In genomic region chr16:86124182-86124581, GRCm38 (mm10) we compare ENCODE assay signal across 23 mouse cellular contexts.
DNase-seq lines count a peak whose midpoint lies in the region; ATAC-seq and TF ChIP-seq lines count a peak whose summit lies in the region.
"Had no signal": no experiment of that assay in that cellular context is flagged by ENCODE, and none has a peak within 500 bp of the region (broad histone marks: within the 10 kb centered on the region; RNA-seq: fewer than 3 reads in every experiment).

No protein-coding gene starts in this region.

- no peak for DNase-seq in heart, embryonic 10.5 days (ENCODE audit: low spot score)
- DNase-seq in CH12.LX (ENCODE audit: extremely low read depth) = peak; percentile 90
- DNase-seq: adrenal gland, adult 8-10 months; adrenal gland, postnatal 14 days; adrenal gland, postnatal 36 days; cerebellum, adult 11-12 months; cerebellum, adult 2 months; cerebellum, adult 9-10 months; cerebellum, postnatal 10 days; cerebellum, postnatal 25 days had no signal

- peak overlapping the region; percentile 36; the same call in 1 of the 2 replicates for H3K27ac ChIP-seq in heart, embryonic 15.5 days
- no peak overlapping the region for H3K27ac ChIP-seq in heart, embryonic 10.5 days
- H3K27ac ChIP-seq in CH12.LX (ENCODE audit: insufficient read depth, low read depth) = no peak overlapping the region
- peak overlapping the region; percentile 97 for H3K27ac ChIP-seq in embryonic fibroblast, embryonic 13.5 days (ENCODE audit: insufficient read depth, low read length)
- H3K27ac ChIP-seq: embryonic facial prominence, embryonic 10.5 days; embryonic facial prominence, embryonic 12.5 days; forebrain, embryonic 10.5 days; forebrain, embryonic 12.5 days had no signal

- no peak for TF ChIP-seq CTCF in CH12.LX (conservative IDR thresholded peaks at IDR 0.05 in 1 of 2, IDR thresholded peaks at IDR 0.05 in 1 of 2; ENCODE audit: low read depth in 2 of 2, low read length in 2 of 2)
- no peak for TF ChIP-seq CTCF in embryonic fibroblast, embryonic 13.5 days (IDR thresholded peaks at IDR 0.05; ENCODE audit: borderline replicate concordance, insufficient read depth, low read length)

- no peaks in the 10 kb centered on the region for H3K27me3 ChIP-seq in heart, embryonic 15.5 days
- H3K27me3 ChIP-seq in heart, embryonic 10.5 days (ENCODE audit: insufficient read depth, poor library complexity, severe bottlenecking) = no peaks in the 10 kb centered on the region
- no peaks in the 10 kb centered on the region for H3K27me3 ChIP-seq in CH12.LX (replicated peaks)
- H3K27me3 ChIP-seq: embryonic facial prominence, embryonic 12.5 days; forebrain, embryonic 12.5 days; Patski had no signal

- H3K9ac ChIP-seq in heart, embryonic 15.5 days = no peak overlapping the region
- H3K9ac ChIP-seq in CH12.LX (ENCODE audit: insufficient read depth, low read depth) = no peak overlapping the region
- H3K9ac ChIP-seq: embryonic facial prominence, embryonic 12.5 days; forebrain, embryonic 12.5 days had no signal

- H3K79me2 ChIP-seq in CH12.LX (replicated peaks; ENCODE audit: control insufficient read depth, extremely low read depth, insufficient read depth, poor library complexity, severe bottlenecking) = no peaks in the 10 kb centered on the region

- no peaks in the 10 kb centered on the region for H3K36me3 ChIP-seq in heart, embryonic 15.5 days
- no peaks in the 10 kb centered on the region for H3K36me3 ChIP-seq in heart, embryonic 10.5 days
- no peaks in the 10 kb centered on the region for H3K36me3 ChIP-seq in CH12.LX (replicated peaks in 1 of 2; ENCODE audit: control insufficient read depth in 1 of 2, insufficient read depth in 1 of 2, low read length in 1 of 2)
- H3K36me3 ChIP-seq: embryonic facial prominence, embryonic 10.5 days; embryonic facial prominence, embryonic 12.5 days; forebrain, embryonic 10.5 days; forebrain, embryonic 12.5 days; G1E had no signal

- no peak overlapping the region for H3K4me2 ChIP-seq in heart, embryonic 15.5 days
- no peak overlapping the region for H3K4me2 ChIP-seq in CH12.LX (ENCODE audit: insufficient read depth, low read depth, poor library complexity, severe bottlenecking)
- H3K4me2 ChIP-seq: embryonic facial prominence, embryonic 12.5 days; forebrain, embryonic 12.5 days had no signal

- dilution Hi-C loops in CH12.LX (cut with MboI; ENCODE audit: extremely low pct_ligation_motif_present, extremely low pct_unique_long_range_greater_than_20kb, low sequenced_read_pairs) = no loop called here

- H3K9me3 ChIP-seq in heart, embryonic 15.5 days (replicated peaks) = no peaks in the 10 kb centered on the region
- no peaks in the 10 kb centered on the region for H3K9me3 ChIP-seq in heart, embryonic 10.5 days
- no peaks in the 10 kb centered on the region for H3K9me3 ChIP-seq in CH12.LX (replicated peaks; ENCODE audit: low read length)
- H3K9me3 ChIP-seq: embryonic facial prominence, embryonic 10.5 days; embryonic facial prominence, embryonic 12.5 days; forebrain, embryonic 10.5 days; forebrain, embryonic 12.5 days; G1E had no signal

- in situ Hi-C loops in CH12.LX (cut with MboI; ENCODE audit: low pct_ligation_motif_present, low pct_unique_long_range_greater_than_20kb, low sequenced_read_pairs) = no loop called here

- peak; percentile 68 for TF ChIP-seq EP300 in CH12.LX (IDR thresholded peaks at IDR 0.05; ENCODE audit: low read length)

- TF ChIP-seq POLR2A in CH12.LX (IDR thresholded peaks at IDR 0.05; ENCODE audit: low read depth, low read length) = no peak
- TF ChIP-seq POLR2A in embryonic fibroblast, embryonic 13.5 days (IDR thresholded peaks at IDR 0.05; ENCODE audit: low read depth, low read length) = no peak

- no peak for ATAC-seq in heart, embryonic 15.5 days (replicated peaks; ENCODE audit: insufficient number of reproducible peaks, insufficient read depth, low FRiP score, low read depth)
- no peak for ATAC-seq in megakaryocyte, adult 5-6 weeks (ENCODE audit: poor library complexity, severe bottlenecking)
- ATAC-seq: activated CD4-positive, CD25-positive, alpha-beta regulatory T cell, adult 4 months; forebrain, embryonic 14.5 days; forebrain, embryonic 16.5 days; Patski had no signal

- no peak for TF ChIP-seq RAD21 in CH12.LX (IDR thresholded peaks at IDR 0.05; ENCODE audit: low read depth, low read length)

- H3K4me3 ChIP-seq in heart, embryonic 15.5 days = no peak overlapping the region
- H3K4me3 ChIP-seq in heart, embryonic 10.5 days = no peak overlapping the region
- H3K4me3 ChIP-seq in CH12.LX (replicated peaks in 1 of 3; ENCODE audit: low read depth in 2 of 3, low read length in 2 of 3, poor library complexity in 1 of 3) = no peak overlapping the region
- no peak overlapping the region for H3K4me3 ChIP-seq in embryonic fibroblast, embryonic 13.5 days (ENCODE audit: insufficient read depth, low read length)
- H3K4me3 ChIP-seq: embryonic facial prominence, embryonic 10.5 days; embryonic facial prominence, embryonic 12.5 days; erythroblast, embryonic 14.5 days; forebrain, embryonic 10.5 days; forebrain, embryonic 12.5 days had no signal

- H3K4me1 ChIP-seq in heart, embryonic 15.5 days (replicated peaks) = no peaks in the 10 kb centered on the region
- H3K4me1 ChIP-seq in heart, embryonic 10.5 days = no peaks in the 10 kb centered on the region
- H3K4me1 ChIP-seq in CH12.LX (ENCODE audit: control insufficient read depth in 1 of 2, insufficient read depth in 2 of 2) = peaks cover 0 to 37% of the 10 kb centered on the region in 2 experiments; a peak in 2 of 4 replicates
- H3K4me1 ChIP-seq in embryonic fibroblast, embryonic 13.5 days (ENCODE audit: control insufficient read depth, insufficient read depth, low read length) = peaks cover 7% of the 10 kb centered on the region; the same call in 1 of the 2 replicates
- H3K4me1 ChIP-seq: embryonic facial prominence, embryonic 10.5 days; embryonic facial prominence, embryonic 12.5 days; forebrain, embryonic 10.5 days; forebrain, embryonic 12.5 days had no signal

- 75% methylated on average over 1 of the region's 1 CpGs for WGBS in heart, embryonic 15.5 days
- WGBS in heart, embryonic 10.5 days = 83% methylated on average over 1 of the region's 1 CpGs

TF ChIP-seq in CH12.LX, 34 proteins besides CTCF, POLR2A, EP300 and RAD21:
- TF ChIP-seq BHLHE40 (IDR thresholded peaks at IDR 0.05; ENCODE audit: low read depth, low read length) (peak; percentile 55), CHD1 (IDR thresholded peaks at IDR 0.05; ENCODE audit: low read depth, low read length) (no peak), ETS1 (conservative IDR thresholded peaks at IDR 0.05; ENCODE audit: low read depth, low read length) (peak; percentile 57), GABPA (IDR thresholded peaks at IDR 0.05; ENCODE audit: insufficient replicate concordance, low read depth, low read length) (no peak), MAZ (IDR thresholded peaks at IDR 0.05; ENCODE audit: low read depth, low read length) (no peak), MYC (IDR thresholded peaks at IDR 0.05; ENCODE audit: low read depth, low read length) (no peak), KAT2A (IDR thresholded peaks at IDR 0.05; ENCODE audit: insufficient replicate concordance, low read length) (no peak), TBP (conservative IDR thresholded peaks at IDR 0.05; ENCODE audit: low read depth, low read length) (no peak), NELFE (IDR thresholded peaks at IDR 0.05; ENCODE audit: low read depth, low read length) (no peak), ZC3H11A (IDR thresholded peaks at IDR 0.05; ENCODE audit: low read depth, low read length) (no peak), UBTF (IDR thresholded peaks at IDR 0.05; ENCODE audit: low read depth, low read length) (no peak), JUN (IDR thresholded peaks at IDR 0.05; ENCODE audit: insufficient read depth, low read depth, low read length) (peak; percentile 13; the same call in 1 of the 2 replicates)

Comparison
In these comparisons a context has a peak if more than half of its experiments do, and no peak if none do; other contexts are left out.
1. H3K27ac ChIP-seq: peak in heart, embryonic 15.5 days (single experiment) and embryonic fibroblast, embryonic 13.5 days (single experiment); none in heart, embryonic 10.5 days (single experiment) and CH12.LX (single experiment).